Mouse (Mus musculus): Measurements from ENCODE around the gene Olfr1395.
"Not testable (repeated sequence)": the region's sequence is repeated elsewhere in the genome, so short reads cannot be mapped to it uniquely, and the experiment has no call there.

Olfr1395 gene

DNA sequence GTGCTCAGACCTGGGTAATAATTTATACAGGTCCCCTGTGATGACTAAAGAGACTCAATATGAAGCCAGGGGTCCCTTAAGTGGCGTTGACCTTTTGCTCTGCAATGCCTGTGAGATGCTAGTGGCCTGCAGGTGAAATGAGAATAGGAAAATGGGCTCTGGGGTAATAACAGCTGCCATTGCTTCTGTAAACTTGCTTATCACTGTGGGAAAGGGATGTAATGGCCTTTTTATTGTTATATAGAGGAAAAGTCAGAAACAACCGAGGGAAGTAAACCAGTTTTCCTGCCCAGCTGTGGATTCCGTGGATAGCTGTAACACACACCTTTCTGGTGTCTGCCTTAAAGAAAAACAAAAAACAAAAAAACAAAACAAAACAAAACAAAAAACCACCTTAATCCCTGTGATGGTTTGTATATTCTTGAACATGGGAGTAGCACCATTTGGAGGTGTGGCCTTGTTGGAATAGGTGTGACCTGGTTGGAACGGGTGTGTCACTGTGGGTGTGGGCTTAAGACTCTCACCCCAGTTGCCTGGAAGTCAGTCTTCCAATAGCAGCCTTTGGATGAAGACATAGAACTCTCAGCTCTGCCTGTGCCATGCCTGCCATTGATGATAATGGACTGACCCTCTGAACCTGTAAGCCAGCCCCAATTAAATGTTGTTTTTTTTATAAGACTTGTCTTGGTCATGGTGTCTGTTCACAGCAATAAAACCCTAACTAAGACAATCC is 34.1 kb downstream of the Olfr1395 start:
- not testable (repeated sequence) for DNase-seq

DNA sequence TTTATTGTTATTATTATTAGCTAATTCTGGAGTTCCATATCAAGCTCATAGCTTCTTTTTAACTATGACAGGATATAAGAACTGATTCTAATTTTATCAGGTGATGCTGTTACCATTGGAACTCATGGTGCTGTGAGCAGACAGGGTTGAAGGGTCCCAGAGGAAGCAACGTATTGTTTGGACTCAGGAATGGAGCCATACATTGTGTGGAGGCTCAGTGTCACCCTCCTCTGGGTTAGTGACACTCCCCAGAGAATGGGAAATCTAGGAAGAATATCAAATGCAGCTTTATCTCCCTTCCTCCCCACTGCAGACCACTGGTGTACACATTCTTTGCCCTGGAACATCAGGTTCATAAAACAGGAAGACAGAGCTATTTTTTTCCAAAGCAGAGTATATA is 41.1 kb downstream of the Olfr1395 start:
- no peak for DNase-seq

DNA sequence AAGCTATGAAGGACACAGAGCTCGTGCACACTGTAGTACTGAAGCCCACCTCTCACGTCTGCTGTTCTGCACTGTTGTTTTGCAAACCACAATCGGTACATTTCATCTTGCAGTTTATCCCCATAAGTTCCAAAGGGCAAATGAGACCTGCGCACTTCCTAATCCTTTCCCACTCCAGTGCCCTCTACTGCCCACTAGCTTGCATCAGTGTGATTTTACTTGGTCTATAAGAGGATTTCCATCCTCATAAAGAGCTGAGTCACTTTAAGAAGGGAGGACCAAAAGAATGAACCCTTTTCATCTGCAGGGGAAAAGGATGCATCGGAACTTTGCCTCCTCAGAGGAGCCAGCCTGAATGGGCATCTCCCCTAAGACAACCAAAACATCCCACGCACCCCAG is 44.4 kb downstream of the Olfr1395 start:
- no peak for DNase-seq

DNA sequence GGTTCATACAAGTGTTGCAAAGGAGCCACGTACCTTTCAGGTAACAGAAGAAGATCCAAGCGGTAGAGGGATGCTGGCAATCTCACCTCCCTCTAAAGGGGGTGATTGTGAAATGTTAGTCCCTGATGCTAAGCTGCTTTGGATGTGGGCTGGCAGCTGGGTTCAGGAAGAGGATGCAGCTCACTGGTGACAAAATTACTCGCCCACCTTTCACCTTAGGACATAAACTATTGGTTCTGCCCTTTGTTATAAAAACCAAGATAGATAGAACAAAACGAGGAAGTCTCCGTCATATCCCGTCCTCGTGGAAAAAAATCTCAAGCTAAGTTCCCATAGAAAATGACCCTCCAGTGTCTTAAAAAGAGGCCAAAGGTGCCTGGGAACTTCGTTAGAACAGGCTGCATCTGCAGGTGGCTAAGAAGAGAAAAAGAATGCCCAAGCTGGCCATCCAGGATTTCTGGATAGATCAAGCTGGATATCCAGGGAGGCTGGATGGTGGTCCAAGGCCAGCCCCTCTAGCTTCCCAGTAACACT is 44.9 kb downstream of the Olfr1395 start, which contains the start of gene Btnl9:
TSS of gene Btnl9 (minus strand) at position 205 of the 534 bp plus-strand sequence.
- no peak for DNase-seq

DNA sequence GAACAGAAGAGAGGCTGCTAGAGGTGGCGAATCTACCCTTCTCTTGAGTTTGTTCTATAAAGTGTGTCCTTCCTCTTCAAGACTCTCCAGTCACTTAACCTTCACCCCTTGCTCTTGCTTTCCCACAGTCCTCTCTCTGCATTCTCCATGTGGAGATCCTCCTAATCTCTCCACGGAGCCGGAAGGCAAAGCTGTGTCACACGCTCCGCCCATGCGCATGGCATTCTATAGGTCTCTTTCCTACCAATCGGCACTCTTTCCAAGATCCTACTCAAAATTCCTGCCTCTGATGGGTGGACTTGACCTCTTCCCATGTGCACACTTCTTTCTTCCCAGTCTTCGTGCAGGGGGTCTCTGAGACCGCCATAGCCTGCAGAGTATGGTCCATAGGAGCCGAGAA is 45.6 kb downstream of the Olfr1395 start:
- no peak for DNase-seq

DNA sequence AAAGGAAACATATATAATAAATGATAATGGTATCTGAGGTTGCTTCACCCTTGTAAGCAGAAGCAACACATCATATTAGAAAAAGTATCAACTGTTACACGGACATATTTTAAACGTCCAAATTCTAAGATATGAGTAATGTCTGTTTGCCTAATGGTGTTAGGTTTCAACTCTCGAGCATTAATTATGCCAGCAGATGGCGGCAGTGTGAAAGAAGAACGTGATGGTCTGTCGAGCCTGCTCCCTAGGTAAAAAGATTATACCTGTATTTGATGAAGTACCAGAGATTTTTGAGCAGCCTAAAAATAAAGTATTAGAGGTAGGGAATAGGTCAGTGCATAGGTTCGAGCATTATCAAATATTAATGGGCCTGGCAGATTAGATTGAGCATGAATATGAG is 47.7 kb downstream of the Olfr1395 start:
- DNase-seq, result peak; percentile 61

DNA sequence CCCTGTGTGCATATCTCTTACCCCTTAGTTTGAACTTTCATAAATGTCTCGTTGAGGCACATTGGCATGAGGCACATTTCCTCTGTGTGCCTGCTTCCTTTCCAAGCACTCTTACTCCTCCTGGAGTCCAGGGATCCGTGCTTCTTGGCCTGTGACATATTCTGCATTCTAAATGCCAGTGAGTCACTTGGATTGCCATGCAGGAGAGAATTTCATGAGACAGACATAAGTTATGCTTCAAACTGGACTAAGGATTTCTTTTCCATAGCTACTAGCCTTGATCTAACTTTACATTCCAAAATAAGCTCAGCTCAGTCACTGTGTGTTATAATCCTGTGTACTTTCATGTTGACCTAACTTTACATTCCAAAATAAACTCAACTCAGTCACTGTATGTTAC is 49.0 kb downstream of the Olfr1395 start:
- DNase-seq, result no peak

DNA sequence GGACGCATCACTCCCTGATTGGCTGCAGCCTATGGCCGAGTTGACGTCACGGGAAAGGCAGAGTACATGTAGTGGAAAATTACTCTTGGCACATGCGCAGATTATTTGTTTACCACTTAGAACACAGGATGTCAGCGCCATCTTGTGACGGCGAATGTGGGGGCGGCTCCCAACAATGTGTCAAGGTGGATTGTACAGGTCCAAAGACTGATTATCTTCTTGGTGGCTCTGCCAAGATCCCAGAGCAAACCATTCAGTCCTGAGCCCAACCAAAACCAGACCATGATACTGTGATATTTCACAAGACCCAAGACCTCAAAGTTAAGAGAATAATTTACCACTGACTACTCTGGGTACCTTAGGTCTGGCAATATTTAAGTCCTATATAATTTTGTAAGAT is 52.7 kb downstream of the Olfr1395 start:
- DNase-seq, result not testable (repeated sequence)

DNA sequence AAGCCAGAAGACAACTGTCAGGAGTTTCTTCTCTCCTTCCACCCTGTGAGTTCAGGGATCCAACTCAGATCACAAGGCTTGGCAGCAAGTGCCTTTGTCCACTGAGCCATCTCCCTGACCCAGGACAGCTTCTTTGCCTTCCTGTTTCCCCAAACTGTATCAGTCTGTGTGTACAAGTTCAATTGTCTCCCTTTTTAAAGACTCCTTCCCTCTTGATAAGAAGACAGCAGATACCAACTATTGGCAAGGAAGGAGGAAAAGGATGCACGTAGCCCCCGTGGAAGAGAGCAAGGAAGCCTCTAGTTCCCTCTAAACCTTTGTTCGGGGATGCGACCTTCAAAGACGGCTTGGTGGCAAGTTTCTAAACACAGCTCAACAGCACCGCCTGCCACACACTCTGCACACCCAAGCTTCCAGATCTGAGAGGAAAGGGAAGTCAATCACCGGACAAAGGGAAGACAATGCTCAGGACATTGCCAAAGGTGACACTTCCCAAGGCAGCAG is 53.8 kb downstream of the Olfr1395 start:
- peak; percentile 9 for DNase-seq
